Mouse (Mus musculus) lung, adult 18-20 months (tissue): ENCODE measurements around the gene Gzf1.

Source experiments
- DNase-seq, 2 experiments: peaks; one replicate each; pipeline ENCODE4 v3.0.0; 2022; ENCODE audit warnings: mixed read lengths in 2 of 2

Gene Gzf1

GRCm38 (mm10) chr2:148680775-148681291 is at the start of gene Gzf1:
Gene Gzf1 (plus strand): TSS chr2:148681023.
- peak; percentile 98 to 99 for DNase-seq

GRCm38 (mm10) chr2:148631602-148632001 is 49.2 kb upstream of the Gzf1 start:
- peak; percentile 31 to 35 for DNase-seq

GRCm38 (mm10) chr2:148634466-148634865 is 46.4 kb upstream of the Gzf1 start:
- DNase-seq = no peak

- DNase-seq = no peak
Measured at GRCm38 (mm10) chr2:148642610-148643370, 38.0 kb upstream of the Gzf1 start.

GRCm38 (mm10) chr2:148644421-148645000 is 36.3 kb upstream of the Gzf1 start:
- no peak for DNase-seq

- no peak for DNase-seq
Measured at GRCm38 (mm10) chr2:148650587-148651357, 30.1 kb upstream of the Gzf1 start.

- peak; percentile 57 to 60 for DNase-seq
Measured at GRCm38 (mm10) chr2:148654961-148655360, 25.9 kb upstream of the Gzf1 start.

GRCm38 (mm10) chr2:148663458-148663857 is 17.4 kb upstream of the Gzf1 start:
- no peak for DNase-seq

- peak; percentile 99 for DNase-seq
Measured at GRCm38 (mm10) chr2:148672199-148673096, 8.4 kb upstream of the Gzf1 start, which contains the start of gene Nxt1. Gene Nxt1 (plus strand): TSS chr2:148672601.

- DNase-seq = peak; percentile 55 to 67
Measured at GRCm38 (mm10) chr2:148677801-148678200, 3.0 kb upstream of the Gzf1 start.

GRCm38 (mm10) chr2:148679346-148679745 is 1.5 kb upstream of the Gzf1 start:
- DNase-seq = peak; percentile 66 to 75

GRCm38 (mm10) chr2:148681461-148681891 is 653 bp downstream of the Gzf1 start:
- DNase-seq = peak; percentile 54

- no peak for DNase-seq
Measured at GRCm38 (mm10) chr2:148683031-148683430, 2.2 kb downstream of the Gzf1 start.

- no peak for DNase-seq
Measured at GRCm38 (mm10) chr2:148684972-148685371, 4.1 kb downstream of the Gzf1 start.

- DNase-seq = peak; percentile 36 to 63
Measured at GRCm38 (mm10) chr2:148685709-148686108, 4.9 kb downstream of the Gzf1 start.

GRCm38 (mm10) chr2:148686862-148687261 is 6.0 kb downstream of the Gzf1 start:
- peak; percentile 34 to 63 for DNase-seq

GRCm38 (mm10) chr2:148687971-148688370 is 7.1 kb downstream of the Gzf1 start:
- no peak for DNase-seq

GRCm38 (mm10) chr2:148689444-148690140 is 8.8 kb downstream of the Gzf1 start:
- DNase-seq = no peak

- DNase-seq = no peak
Measured at GRCm38 (mm10) chr2:148690291-148690690, 9.5 kb downstream of the Gzf1 start.

- DNase-seq = no peak
Measured at GRCm38 (mm10) chr2:148690781-148691180, 10.0 kb downstream of the Gzf1 start.

GRCm38 (mm10) chr2:148698571-148698970 is 17.7 kb downstream of the Gzf1 start:
- DNase-seq = no peak
